Mouse (Mus musculus) T-helper 17 cell (primary cell): ENCODE measurements at regions not wholly inside any gene's neighbourhood (a gene's known extent, or its start where the extent isn't known, plus 50 kb on each side); places are given as distances from the start of the nearest gene placed in this dataset.

ENCODE experiments used
- in situ Hi-C, 2 experiments: fragments of 300-600 bp; cut with MboI, MseI; formaldehyde crosslinking; loops; 1 replicate in 1 of 2; 2 replicates in 1 of 2; pipeline ENCODE4 v1.15.1; 2025; ENCODE audit warnings: high pct_unique_total_duplicates in 2 of 2

GRCm38 (mm10) chr5:111789904-111790303 lies 56.2 kb downstream of the Gm26897 start:
- in situ Hi-C loops = no loop called here

DNA sequence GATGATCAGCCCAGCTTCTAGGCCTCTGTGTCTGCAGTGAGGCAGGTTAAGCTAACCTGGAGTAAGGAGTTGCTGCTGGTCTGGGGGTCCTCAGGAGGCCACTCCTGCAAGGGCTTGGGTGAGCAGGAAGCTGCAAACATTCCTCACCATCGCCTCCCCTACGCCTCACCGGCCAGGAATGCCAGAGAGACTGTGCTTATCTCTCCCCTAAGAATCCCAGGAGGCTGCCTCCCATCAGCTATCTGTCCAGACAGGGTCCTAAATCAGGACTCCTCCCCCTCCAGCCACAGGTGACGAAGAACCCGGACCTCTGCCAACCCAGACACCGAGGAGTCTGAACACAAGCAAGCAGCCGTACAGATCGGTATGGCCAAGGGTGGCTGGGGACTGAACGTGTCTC lies 56.8 kb downstream of the Gm26897 start:
- in situ Hi-C loops = no loop called here

DNA sequence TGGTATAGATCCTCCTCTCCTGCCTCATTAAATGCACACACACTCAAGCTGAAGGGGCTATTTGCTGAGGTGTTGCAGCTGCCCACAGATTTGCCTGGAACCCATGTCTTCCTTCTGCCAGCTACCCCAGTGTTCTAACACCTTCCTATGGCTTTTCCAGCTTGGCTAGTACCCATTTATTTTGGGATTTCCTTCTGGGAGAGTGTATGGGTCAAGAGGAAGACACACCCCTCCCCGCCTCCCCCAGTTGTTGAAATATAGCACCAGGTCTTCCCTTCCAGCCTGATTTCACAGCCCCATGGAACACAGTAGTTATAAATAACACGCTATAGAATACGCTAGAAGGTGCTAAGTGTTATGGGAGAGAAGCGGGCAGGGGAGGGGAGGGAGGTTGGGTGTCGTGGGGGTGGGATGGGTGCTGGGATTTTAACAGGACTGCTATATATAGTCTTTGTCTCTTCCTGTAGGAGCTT lies 57.4 kb downstream of the Gm26897 start:
- in situ Hi-C loops = no loop called here

- in situ Hi-C loops = no loop called here
Measured at GRCm38 (mm10) chr5:111792746-111793145, 59.0 kb downstream of the Gm26897 start.

GRCm38 (mm10) chr5:111793178-111793577 lies 59.5 kb downstream of the Gm26897 start:
- in situ Hi-C loops = no loop called here

DNA sequence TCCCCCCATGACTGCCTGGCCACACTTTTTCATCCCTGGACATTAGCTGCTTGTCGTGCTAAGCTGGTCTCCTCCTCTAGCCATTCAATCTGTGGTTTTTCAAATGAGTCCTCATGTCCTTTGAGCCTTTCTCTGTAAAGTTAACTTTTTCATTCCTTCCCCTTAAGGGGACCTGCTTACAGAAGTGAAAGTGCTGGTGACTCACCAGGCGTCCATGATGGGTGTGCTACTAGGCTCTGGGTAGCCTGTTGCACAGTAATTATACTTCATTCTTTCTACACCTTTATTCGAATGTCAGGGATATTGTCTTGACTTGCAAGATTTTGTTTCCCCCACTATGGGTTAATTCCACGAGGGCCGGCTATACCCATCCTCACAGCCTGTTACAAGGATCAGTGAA lies 63.2 kb downstream of the Gm26897 start:
- in situ Hi-C loops = no loop called here

- in situ Hi-C loops = no loop called here
Measured at GRCm38 (mm10) chr5:111799700-111800311, 66.1 kb downstream of the Gm26897 start.

DNA sequence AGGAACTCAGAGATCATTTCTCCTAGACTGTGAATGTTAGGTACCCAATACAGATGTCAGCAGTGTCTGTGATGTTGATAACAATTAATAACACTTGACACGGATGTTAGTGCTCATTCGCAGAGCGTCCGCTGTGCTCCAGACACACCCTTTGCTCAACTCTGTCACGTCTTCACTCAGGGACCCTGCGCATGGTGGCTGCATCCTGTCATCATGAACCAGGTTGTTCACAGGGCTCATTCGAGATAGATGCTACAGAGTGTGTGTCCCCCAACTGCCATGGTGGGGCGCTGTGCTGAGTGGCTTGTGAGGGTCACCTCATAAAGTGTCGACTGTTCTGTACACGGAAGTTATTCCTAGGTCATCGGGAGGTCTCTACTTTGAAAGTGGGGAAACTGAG lies 66.8 kb downstream of the Gm26897 start:
- in situ Hi-C loops = no loop called here

- in situ Hi-C loops = no loop called here
Measured at GRCm38 (mm10) chr5:111801051-111801450, 67.3 kb downstream of the Gm26897 start.

GRCm38 (mm10) chr5:111804542-111804941 lies 70.8 kb downstream of the Gm26897 start:
- in situ Hi-C loops = no loop called here

- in situ Hi-C loops = no loop called here
Measured at GRCm38 (mm10) chr5:111805150-111805549, 71.4 kb downstream of the Gm26897 start.

- in situ Hi-C loops = no loop called here
Measured at GRCm38 (mm10) chr5:111805761-111806191, 72.1 kb downstream of the Gm26897 start.

- in situ Hi-C loops = no loop called here
Measured at GRCm38 (mm10) chr5:111810079-111810808, 76.5 kb downstream of the Gm26897 start.

GRCm38 (mm10) chr5:111812581-111812980 lies 78.9 kb downstream of the Gm26897 start:
- in situ Hi-C loops = no loop called here

DNA sequence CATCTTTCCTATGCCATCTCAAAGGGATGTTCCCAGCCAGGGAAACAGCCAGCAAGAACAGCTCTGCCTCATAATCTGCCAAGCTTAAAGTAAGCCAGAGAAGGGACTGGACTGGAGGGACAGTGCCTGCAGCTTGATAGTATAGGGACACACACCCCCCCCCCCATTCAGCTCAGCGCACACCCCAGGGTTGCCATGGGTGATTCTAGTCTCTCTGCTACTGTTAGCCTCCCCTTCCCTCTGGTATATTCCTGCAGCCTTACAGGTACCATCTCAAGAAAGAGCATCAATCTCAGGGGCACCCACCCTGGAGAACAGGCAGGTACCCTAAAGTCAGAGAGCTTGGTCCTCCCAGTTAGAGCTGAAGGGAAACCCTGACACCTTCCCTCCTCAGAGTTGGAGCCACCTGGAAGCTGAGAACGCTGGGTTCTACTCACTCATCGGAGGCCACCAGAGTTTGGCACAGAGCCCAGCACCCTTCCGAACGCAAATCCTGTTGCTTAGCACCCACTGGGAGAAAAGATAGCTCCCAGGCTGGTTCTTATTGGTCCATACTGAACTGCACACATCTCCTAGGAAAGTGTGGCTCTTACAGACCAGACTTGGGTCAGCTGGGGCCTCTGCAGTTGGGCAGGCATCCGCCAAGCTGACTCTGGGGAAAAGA lies 79.5 kb downstream of the Gm26897 start:
- in situ Hi-C loops = no loop called here

GRCm38 (mm10) chr5:111814893-111815760 lies 81.4 kb downstream of the Gm26897 start:
- in situ Hi-C loops = no loop called here

GRCm38 (mm10) chr5:111820963-111821362 lies 87.2 kb downstream of the Gm26897 start:
- in situ Hi-C loops = no loop called here

- in situ Hi-C loops = no loop called here
Measured at GRCm38 (mm10) chr5:111822882-111823281, 89.2 kb downstream of the Gm26897 start.

GRCm38 (mm10) chr5:111823420-111823819 lies 89.7 kb downstream of the Gm26897 start:
- in situ Hi-C loops = no loop called here

- in situ Hi-C loops = no loop called here
Measured at GRCm38 (mm10) chr5:111823842-111824241, 90.1 kb downstream of the Gm26897 start.

DNA sequence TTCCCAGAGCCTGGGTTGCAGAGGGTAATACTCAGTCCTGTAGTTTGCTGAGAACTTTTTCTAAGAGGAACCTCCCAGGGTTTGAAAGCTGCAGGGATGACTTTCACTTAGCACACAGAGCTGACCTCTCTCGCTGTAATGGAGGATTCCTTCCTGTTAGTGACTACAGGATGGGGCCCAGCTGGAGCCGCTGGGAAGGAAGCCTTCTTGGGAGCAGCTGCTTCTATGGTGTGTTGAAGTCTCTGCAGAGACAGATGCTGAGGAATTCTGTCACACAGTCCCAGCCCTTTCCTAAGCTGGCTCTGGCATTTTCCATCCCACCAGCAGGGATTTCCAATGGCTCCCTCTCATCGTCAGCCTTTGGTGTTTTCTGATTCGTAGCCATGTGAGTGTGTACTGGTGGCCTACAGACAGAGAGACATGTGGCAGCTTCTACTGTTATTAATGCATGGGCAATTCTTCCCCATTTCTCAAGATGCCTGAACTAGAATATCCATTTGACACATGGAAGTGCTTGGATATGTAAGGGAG lies 90.9 kb downstream of the Gm26897 start:
- in situ Hi-C loops = no loop called here
